Mouse (Mus musculus): ENCODE results near the gene Necap2. TPM values are rescaled to one million over a fixed set of nuclear protein-coding genes. Genes with fewer than 3 reads are reported as not detected.

Gene Necap2
- polyA plus RNA-seq, 1 experiment from 2014 or later: 66.5 TPM

DNA sequence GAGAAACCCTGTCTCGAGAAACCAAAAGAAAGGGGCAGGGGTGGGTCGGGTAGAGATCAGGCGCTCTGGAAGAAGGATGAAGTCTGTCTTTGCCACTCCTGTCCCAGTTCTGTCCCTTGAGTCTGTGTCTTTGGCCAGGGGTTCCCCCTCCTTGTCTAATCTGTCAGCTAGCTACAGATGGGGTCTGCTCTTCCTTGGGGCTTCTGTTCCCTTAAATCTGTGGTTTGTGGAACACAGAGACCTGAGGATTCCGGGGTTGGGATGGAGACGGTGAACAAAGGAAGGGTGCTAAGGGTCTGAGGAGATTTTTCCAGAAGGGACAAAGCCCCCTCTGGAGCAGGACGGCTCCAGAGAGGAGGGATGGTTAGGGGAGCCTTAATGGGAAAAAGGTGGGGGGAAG is 9.9 kb upstream of the Necap2 start, which contains the start of gene Spata21:
TSS of gene Spata21 (plus strand) at position 301 of the 400 bp plus-strand sequence.
- Histone ChIP-seq H3K4me2 (ENCODE audit: low read depth, low read length) (no peak within 1 kb of the TSS), H3K27ac (replicated peaks; ENCODE audit: low read depth, low read length) (no peak within 1 kb of the TSS), H3K27me3 (replicated peaks; ENCODE audit: control insufficient read depth, insufficient read depth, low read length) (no peaks in the 10 kb centered on the region), H3K9me3 (ENCODE audit: control insufficient read depth, low read length) (no peaks in the 10 kb centered on the region), H3K4me1 (ENCODE audit: control insufficient read depth, insufficient read depth, low read length) (no peaks in the 10 kb centered on the region), H3K36me3 (ENCODE audit: control insufficient read depth, insufficient read depth, low read length) (no peaks in the 10 kb centered on the region), H3K9ac (ENCODE audit: low read depth, low read length) (no peak within 1 kb of the TSS), H3K4me3 (ENCODE audit: low read depth, low read length) (no peak within 1 kb of the TSS)
- ATAC-seq (ENCODE audit: low read depth): no peak
- no peak for DNase-seq (ENCODE audit: low spot score)
- 72% methylated on average over 6 of the region's 6 CpGs for WGBS

DNA sequence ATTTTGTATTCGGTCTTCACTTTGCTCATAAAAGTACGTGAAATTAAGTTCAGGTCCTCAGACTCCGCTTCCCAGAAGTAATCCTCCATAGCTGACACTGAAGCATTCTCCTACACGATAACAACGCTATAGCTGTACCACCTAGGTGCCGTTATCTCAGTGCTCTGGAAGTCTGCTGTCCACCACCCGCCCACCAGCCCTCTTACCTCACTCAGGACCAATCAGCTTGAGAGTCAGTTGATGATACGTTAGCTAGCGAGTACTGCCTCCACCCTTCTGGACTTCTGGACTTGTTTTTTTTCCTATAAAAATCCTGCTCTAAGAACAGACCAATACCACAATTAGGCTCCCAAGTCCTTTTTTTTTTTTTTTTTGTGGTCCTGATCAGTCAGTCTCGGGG is 8.7 kb upstream of the Necap2 start:
- H3K27me3 ChIP-seq (replicated peaks; ENCODE audit: control insufficient read depth, insufficient read depth, low read length): no peaks in the 10 kb centered on the region
- H3K9ac ChIP-seq (ENCODE audit: low read depth, low read length): no peak overlapping the region
- no peak overlapping the region for H3K4me3 ChIP-seq (ENCODE audit: low read depth, low read length)
- 74% methylated on average over 10 of the region's 10 CpGs for WGBS
- no peak overlapping the region for H3K4me2 ChIP-seq (ENCODE audit: low read depth, low read length)
- no peaks in the 10 kb centered on the region for H3K36me3 ChIP-seq (ENCODE audit: control insufficient read depth, insufficient read depth, low read length)
- H3K4me1 ChIP-seq (ENCODE audit: control insufficient read depth, insufficient read depth, low read length): no peaks in the 10 kb centered on the region
- ATAC-seq (ENCODE audit: low read depth) (no peak), DNase-seq (ENCODE audit: low spot score) (no peak)
- no peaks in the 10 kb centered on the region for H3K9me3 ChIP-seq (ENCODE audit: control insufficient read depth, low read length)
- H3K27ac ChIP-seq (replicated peaks; ENCODE audit: low read depth, low read length): no peak overlapping the region

DNA sequence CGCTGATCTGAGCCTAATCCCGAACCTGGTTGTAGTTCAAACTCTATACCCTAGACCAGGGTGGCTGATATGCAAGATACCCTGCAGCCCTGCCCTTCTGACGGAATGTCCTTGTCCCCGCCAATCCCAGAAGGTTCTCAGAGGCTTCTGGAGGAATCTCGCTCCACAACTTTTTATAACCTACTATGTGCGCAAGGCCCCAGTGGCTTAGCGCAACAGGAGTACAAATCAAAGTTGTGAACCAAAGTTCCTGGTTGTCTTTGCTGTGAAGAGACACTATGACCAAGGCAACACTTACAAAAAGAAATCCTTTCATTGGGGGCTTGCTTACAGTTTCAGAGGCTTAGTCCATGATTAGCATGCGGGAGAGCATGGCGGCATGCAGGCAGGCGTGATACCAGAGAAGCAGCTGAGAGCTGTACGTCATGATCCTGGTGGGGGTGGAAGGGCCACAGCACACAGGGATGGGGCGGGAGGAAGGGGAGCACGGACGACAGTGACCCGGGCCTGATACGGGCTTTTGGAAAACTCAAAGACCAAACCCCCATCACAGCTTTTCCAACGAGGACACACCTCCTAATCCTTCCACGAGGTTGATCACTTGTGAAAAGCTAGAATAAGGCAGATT is 467 bp upstream of the Necap2 start:
- no peak overlapping the region; the same call in 1 of the 2 replicates for H3K27ac ChIP-seq (replicated peaks; ENCODE audit: low read depth, low read length)
- H3K4me3 ChIP-seq (ENCODE audit: low read depth, low read length): peak overlapping the region; percentile 98
- peaks cover 7% of the 10 kb centered on the region for H3K4me1 ChIP-seq (ENCODE audit: control insufficient read depth, insufficient read depth, low read length)
- no peaks in the 10 kb centered on the region for H3K27me3 ChIP-seq (replicated peaks; ENCODE audit: control insufficient read depth, insufficient read depth, low read length)
- H3K9ac ChIP-seq (ENCODE audit: low read depth, low read length): no peak overlapping the region
- peaks cover 16% of the 10 kb centered on the region for H3K36me3 ChIP-seq (ENCODE audit: control insufficient read depth, insufficient read depth, low read length)
- no peak for DNase-seq (ENCODE audit: low spot score)
- 74% methylated on average over 18 of the region's 18 CpGs for WGBS
- H3K4me2 ChIP-seq (ENCODE audit: low read depth, low read length): peak overlapping the region; percentile 21; the same call in 1 of the 2 replicates
- no peaks in the 10 kb centered on the region for H3K9me3 ChIP-seq (ENCODE audit: control insufficient read depth, low read length)
- ATAC-seq (ENCODE audit: low read depth): no peak

DNA sequence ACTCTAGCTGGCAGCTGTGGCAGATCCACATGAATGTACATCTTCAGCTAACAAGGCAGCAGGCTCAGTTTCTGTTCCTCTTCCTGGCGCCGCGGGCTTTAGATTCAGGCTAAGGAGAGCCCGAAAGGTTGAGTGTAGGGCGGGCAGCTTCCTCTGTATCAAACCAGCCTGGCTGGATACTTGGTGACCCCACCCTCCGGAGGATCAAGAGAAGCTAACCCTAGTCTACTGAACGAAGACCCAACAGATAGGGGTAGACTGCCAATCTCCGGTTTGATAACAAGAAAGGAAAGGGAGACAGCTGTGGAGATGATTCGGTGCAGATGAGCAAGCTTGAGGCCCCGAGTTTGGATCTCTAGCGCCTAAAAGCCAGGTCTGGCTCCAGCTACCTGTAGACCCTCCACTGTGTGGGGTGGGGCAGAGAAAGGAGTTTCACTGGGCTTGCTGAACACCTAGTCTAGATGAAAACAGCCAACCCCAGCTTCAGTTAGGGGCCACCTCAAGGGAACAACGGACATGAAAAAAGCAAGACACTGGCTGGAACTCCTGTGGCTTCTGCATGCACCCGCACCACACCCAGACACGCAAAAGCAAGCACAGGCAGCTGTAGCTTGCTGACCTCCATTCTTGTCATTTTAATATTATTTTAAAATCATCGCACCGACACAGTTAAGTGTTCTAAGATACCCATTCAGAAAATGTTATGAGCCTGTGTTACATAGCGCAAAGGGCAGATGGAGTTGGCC is 1.2 kb downstream of the Necap2 start:
- ATAC-seq (ENCODE audit: low read depth) (no peak), DNase-seq (ENCODE audit: low spot score) (no peak)
- Histone ChIP-seq H3K27me3 (replicated peaks; ENCODE audit: control insufficient read depth, insufficient read depth, low read length) (no peaks in the 10 kb centered on the region), H3K4me3 (ENCODE audit: low read depth, low read length) (peak overlapping the region; percentile 98), H3K9me3 (ENCODE audit: control insufficient read depth, low read length) (no peaks in the 10 kb centered on the region), H3K36me3 (ENCODE audit: control insufficient read depth, insufficient read depth, low read length) (peaks cover 32% of the 10 kb centered on the region), H3K4me2 (ENCODE audit: low read depth, low read length) (peak overlapping the region; percentile 88), H3K9ac (ENCODE audit: low read depth, low read length) (peak overlapping the region; percentile 89), H3K27ac (replicated peaks; ENCODE audit: low read depth, low read length) (peak overlapping the region; percentile 33; the same call in 1 of the 2 replicates), H3K4me1 (ENCODE audit: control insufficient read depth, insufficient read depth, low read length) (peaks cover 7% of the 10 kb centered on the region)
- WGBS: 81% methylated on average over 17 of the region's 17 CpGs

DNA sequence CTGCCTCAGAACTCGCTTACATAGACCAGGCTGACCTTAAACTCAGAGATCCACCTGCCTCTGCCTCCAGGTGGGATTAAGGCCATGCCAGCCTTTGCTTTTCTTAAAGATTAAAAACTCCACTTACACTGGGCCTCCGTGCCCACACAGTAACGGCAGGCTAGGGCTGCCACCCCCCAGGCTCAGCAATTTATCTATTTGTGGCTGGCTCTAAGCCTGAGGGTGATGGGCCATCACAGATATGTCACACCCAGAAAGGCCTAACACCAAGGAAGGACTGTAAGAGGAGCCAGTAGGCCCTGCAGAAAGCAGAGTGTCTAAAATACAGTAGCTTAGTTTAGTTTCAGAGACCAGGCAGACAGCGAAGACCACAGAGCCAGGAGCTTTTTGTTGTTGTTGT is 4.0 kb downstream of the Necap2 start:
- no peak for ATAC-seq (ENCODE audit: low read depth)
- Histone ChIP-seq H3K4me3 (ENCODE audit: low read depth, low read length) (no peak overlapping the region), H3K36me3 (ENCODE audit: control insufficient read depth, insufficient read depth, low read length) (peaks cover 60% of the 10 kb centered on the region), H3K9ac (ENCODE audit: low read depth, low read length) (no peak overlapping the region), H3K27ac (replicated peaks; ENCODE audit: low read depth, low read length) (no peak overlapping the region), H3K9me3 (ENCODE audit: control insufficient read depth, low read length) (no peaks in the 10 kb centered on the region), H3K4me1 (ENCODE audit: control insufficient read depth, insufficient read depth, low read length) (peaks cover 7% of the 10 kb centered on the region), H3K4me2 (ENCODE audit: low read depth, low read length) (no peak overlapping the region), H3K27me3 (replicated peaks; ENCODE audit: control insufficient read depth, insufficient read depth, low read length) (no peaks in the 10 kb centered on the region)
- WGBS: 89% methylated on average over 4 of the region's 4 CpGs
- no peak for DNase-seq (ENCODE audit: low spot score)

DNA sequence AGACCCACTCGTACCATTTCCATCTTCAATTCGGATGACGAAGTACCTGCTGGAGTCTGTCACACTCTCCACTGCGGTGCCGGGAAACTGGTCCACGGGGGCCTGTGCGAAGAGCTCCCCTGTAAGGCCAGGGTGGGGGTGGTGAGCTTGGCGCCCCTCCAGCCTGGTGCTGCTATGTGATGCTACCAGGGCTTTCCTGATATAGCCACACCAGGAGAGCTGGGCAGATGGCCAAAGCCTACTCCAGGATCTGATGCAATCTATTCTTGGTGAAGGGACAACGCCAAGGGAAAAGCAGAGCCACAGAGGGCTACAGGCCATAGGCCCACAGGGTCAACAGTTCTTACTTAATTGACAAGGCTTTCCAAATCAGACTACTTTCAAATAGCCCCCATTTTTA is 4.5 kb downstream of the Necap2 start:
- no peak overlapping the region for H3K9ac ChIP-seq (ENCODE audit: low read depth, low read length)
- no peak overlapping the region for H3K4me3 ChIP-seq (ENCODE audit: low read depth, low read length)
- ATAC-seq (ENCODE audit: low read depth) (no peak), DNase-seq (ENCODE audit: low spot score) (no peak)
- H3K9me3 ChIP-seq (ENCODE audit: control insufficient read depth, low read length): no peaks in the 10 kb centered on the region
- H3K4me1 ChIP-seq (ENCODE audit: control insufficient read depth, insufficient read depth, low read length): peaks cover 7% of the 10 kb centered on the region
- H3K36me3 ChIP-seq (ENCODE audit: control insufficient read depth, insufficient read depth, low read length): peaks cover 64% of the 10 kb centered on the region
- H3K4me2 ChIP-seq (ENCODE audit: low read depth, low read length): no peak overlapping the region
- H3K27me3 ChIP-seq (replicated peaks; ENCODE audit: control insufficient read depth, insufficient read depth, low read length): no peaks in the 10 kb centered on the region
- no peak overlapping the region for H3K27ac ChIP-seq (replicated peaks; ENCODE audit: low read depth, low read length)
- whole genome bisulfite sequencing: 93% methylated on average over 9 of the region's 9 CpGs

DNA sequence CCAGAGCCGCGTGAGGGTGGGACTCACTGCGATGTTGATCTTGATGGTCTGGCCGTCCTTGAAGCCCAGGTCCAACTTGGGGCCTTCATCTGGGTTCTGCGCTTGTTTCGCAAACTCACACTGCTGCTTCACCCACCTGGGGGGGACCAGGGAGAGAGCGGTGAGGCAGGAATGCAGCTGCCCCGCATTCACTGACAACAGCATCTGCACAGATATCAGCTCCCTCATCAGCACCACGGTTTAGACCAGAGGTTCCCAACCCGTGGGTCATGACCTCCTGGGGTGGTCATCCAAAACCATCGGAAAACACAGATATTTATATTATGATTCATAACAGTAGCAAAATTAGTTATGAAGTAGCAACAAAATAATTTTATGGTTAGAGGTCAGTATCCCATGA is 5.7 kb downstream of the Necap2 start:
- WGBS: 90% methylated on average over 11 of the region's 11 CpGs
- ATAC-seq (ENCODE audit: low read depth) (no peak), DNase-seq (ENCODE audit: low spot score) (no peak)
- H3K27me3 ChIP-seq (replicated peaks; ENCODE audit: control insufficient read depth, insufficient read depth, low read length): no peaks in the 10 kb centered on the region
- no peak overlapping the region for H3K4me3 ChIP-seq (ENCODE audit: low read depth, low read length)
- H3K4me2 ChIP-seq (ENCODE audit: low read depth, low read length): no peak overlapping the region
- no peak overlapping the region for H3K27ac ChIP-seq (replicated peaks; ENCODE audit: low read depth, low read length)
- H3K4me1 ChIP-seq (ENCODE audit: control insufficient read depth, insufficient read depth, low read length): peaks cover 7% of the 10 kb centered on the region
- peaks cover 76% of the 10 kb centered on the region for H3K36me3 ChIP-seq (ENCODE audit: control insufficient read depth, insufficient read depth, low read length)
- no peak overlapping the region for H3K9ac ChIP-seq (ENCODE audit: low read depth, low read length)
- H3K9me3 ChIP-seq (ENCODE audit: control insufficient read depth, low read length): no peaks in the 10 kb centered on the region

DNA sequence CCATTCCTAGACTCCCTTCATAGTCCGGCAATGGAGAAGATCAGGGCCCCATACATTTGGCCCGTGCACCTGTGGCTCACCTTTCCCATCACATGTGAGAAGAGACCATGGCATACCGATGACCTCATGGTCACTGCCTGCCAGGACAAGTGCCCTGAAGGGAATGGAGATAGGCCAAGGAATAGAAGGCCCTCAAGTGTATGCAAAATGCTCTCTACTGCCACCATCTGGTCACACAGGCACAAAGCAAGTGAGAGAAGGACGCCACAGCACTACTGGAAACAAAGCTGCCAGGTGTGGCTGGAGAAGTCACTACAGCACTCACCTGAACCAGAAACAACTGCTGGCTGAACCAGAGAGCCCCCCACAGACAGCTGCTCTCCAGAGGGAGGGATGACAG is 8.4 kb downstream of the Necap2 start:
- Histone ChIP-seq H3K4me2 (ENCODE audit: low read depth, low read length) (no peak overlapping the region), H3K9ac (ENCODE audit: low read depth, low read length) (no peak overlapping the region), H3K4me3 (ENCODE audit: low read depth, low read length) (no peak overlapping the region), H3K4me1 (ENCODE audit: control insufficient read depth, insufficient read depth, low read length) (no peaks in the 10 kb centered on the region), H3K36me3 (ENCODE audit: control insufficient read depth, insufficient read depth, low read length) (peaks cover 90% of the 10 kb centered on the region), H3K9me3 (ENCODE audit: control insufficient read depth, low read length) (no peaks in the 10 kb centered on the region), H3K27me3 (replicated peaks; ENCODE audit: control insufficient read depth, insufficient read depth, low read length) (no peaks in the 10 kb centered on the region), H3K27ac (replicated peaks; ENCODE audit: low read depth, low read length) (no peak overlapping the region)
- DNase-seq (ENCODE audit: low spot score) (peak; percentile 40), ATAC-seq (ENCODE audit: low read depth) (no peak)
- 59% methylated on average over 4 of the region's 4 CpGs for WGBS

DNA sequence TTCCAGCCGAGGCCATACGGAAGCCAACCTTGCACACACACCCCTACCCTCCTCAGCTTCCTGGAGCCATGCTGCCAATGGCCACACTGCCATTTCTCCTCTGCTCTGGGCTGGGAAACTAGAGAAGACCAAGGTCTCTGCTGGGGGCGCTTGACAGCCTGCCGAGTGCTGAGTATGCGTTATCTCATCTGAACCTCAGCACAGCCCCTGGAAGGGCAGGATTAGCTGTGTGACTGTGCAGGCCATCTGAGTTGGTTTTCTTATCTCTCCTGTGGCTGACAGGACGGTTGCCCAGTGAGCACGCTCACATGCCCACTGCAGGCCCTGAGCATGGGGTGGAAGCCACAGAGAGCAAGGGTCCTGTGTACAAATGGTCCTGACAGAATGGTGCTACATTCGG is 9.5 kb downstream of the Necap2 start:
- Histone ChIP-seq H3K9ac (ENCODE audit: low read depth, low read length) (no peak overlapping the region), H3K4me2 (ENCODE audit: low read depth, low read length) (no peak overlapping the region), H3K9me3 (ENCODE audit: control insufficient read depth, low read length) (no peaks in the 10 kb centered on the region), H3K4me1 (ENCODE audit: control insufficient read depth, insufficient read depth, low read length) (no peaks in the 10 kb centered on the region), H3K27me3 (replicated peaks; ENCODE audit: control insufficient read depth, insufficient read depth, low read length) (no peaks in the 10 kb centered on the region), H3K36me3 (ENCODE audit: control insufficient read depth, insufficient read depth, low read length) (peaks cover 82% of the 10 kb centered on the region), H3K4me3 (ENCODE audit: low read depth, low read length) (no peak overlapping the region), H3K27ac (replicated peaks; ENCODE audit: low read depth, low read length) (no peak overlapping the region)
- 92% methylated on average over 8 of the region's 8 CpGs for WGBS
- ATAC-seq (ENCODE audit: low read depth) (no peak), DNase-seq (ENCODE audit: low spot score) (no peak)
